Mouse (Mus musculus) embryonic facial prominence, embryonic 11.5 days (tissue): ENCODE measurements around the gene Sptan1. TPM values are rescaled to one million over a fixed set of nuclear protein-coding genes. Genes with fewer than 3 reads are reported as not detected.

Experiments used
- ATAC-seq: fragments of 200-750 bp; cut with Nextera tagmentation; replicated peaks from 2 replicates; pipeline ENCODE4 v1.8.0; 2017; ENCODE audit warnings: low read depth; ENCODE audit not compliant: insufficient number of reproducible peaks, low FRiP score, low TSS enrichment
- DNase-seq: peaks from one replicate; pipeline ENCODE4 v3.0.0-alpha.2; 2015; ENCODE audit warnings: low spot score
- H3K27ac ChIP-seq: fragments of 300-500 bp; sonication (generic); replicated peaks from 2 replicates; pipeline ENCODE4 v1.5.1; 2014; ENCODE audit warnings: mild to moderate bottlenecking, low read depth, low read length, control low read depth
- H3K27me3 ChIP-seq: fragments of 300-500 bp; sonication (generic); 2 replicates; pipeline ENCODE4 v1.6.1; 2014; ENCODE audit warnings: mild to moderate bottlenecking, low read length, moderate library complexity, mixed read lengths; ENCODE audit not compliant: control insufficient read depth, insufficient read depth
- H3K36me3 ChIP-seq: fragments of 300-500 bp; sonication (generic); replicated peaks from 2 replicates; pipeline ENCODE4 v1.6.1; 2014; ENCODE audit warnings: low read depth, mild to moderate bottlenecking, low read length, moderate library complexity, mixed read lengths; ENCODE audit not compliant: control insufficient read depth, insufficient read depth
- H3K4me1 ChIP-seq: fragments of 300-500 bp; sonication (generic); 2 replicates; pipeline ENCODE4 v1.6.1; 2014; ENCODE audit warnings: low read length, mixed read lengths; ENCODE audit not compliant: control insufficient read depth, insufficient read depth
- H3K4me2 ChIP-seq: fragments of 300-500 bp; sonication (generic); 2 replicates; pipeline ENCODE4 v1.6.1; 2014; ENCODE audit warnings: low read depth, mild to moderate bottlenecking, control low read depth, low read length, moderate library complexity
- H3K4me3 ChIP-seq: fragments of 300-500 bp; sonication (generic); 2 replicates; pipeline ENCODE4 v1.5.1; 2014; ENCODE audit warnings: low read depth, low read length, control low read depth
- H3K9ac ChIP-seq: fragments of 300-500 bp; sonication (generic); replicated peaks from 2 replicates; pipeline ENCODE4 v1.6.1; 2014; ENCODE audit warnings: mild to moderate bottlenecking, control low read depth, low read length
- H3K9me3 ChIP-seq: fragments of 300-500 bp; sonication (generic); replicated peaks from 2 replicates; pipeline ENCODE4 v1.6.1; 2016; ENCODE audit warnings: mild to moderate bottlenecking, low read length, inconsistent platforms, mixed read lengths; ENCODE audit not compliant: control insufficient read depth
- WGBS: fragments of 180-500 bp; shearing (Covaris S2); extraction: QIAGEN DNeasy Blood & Tissue Kit; methylation state at CpG from one replicate; pipeline ENCODE4 v1.1.7; 2014; 5-methylcytosine and 5-hydroxymethylcytosine counted together
- polyA plus RNA-seq: library from polyadenylated mRNA; unstranded; fragments of >200 nt; fragmentation: Nextera tagmentation; extraction: Ambion mirVana; gene quantifications from 2 replicates; pipeline ENCODE4 v1.2.1, GENCODE M21; 2014

Gene Sptan1
- polyA plus RNA-seq, 1 experiment from 2014 or later = 108 TPM

DNA sequence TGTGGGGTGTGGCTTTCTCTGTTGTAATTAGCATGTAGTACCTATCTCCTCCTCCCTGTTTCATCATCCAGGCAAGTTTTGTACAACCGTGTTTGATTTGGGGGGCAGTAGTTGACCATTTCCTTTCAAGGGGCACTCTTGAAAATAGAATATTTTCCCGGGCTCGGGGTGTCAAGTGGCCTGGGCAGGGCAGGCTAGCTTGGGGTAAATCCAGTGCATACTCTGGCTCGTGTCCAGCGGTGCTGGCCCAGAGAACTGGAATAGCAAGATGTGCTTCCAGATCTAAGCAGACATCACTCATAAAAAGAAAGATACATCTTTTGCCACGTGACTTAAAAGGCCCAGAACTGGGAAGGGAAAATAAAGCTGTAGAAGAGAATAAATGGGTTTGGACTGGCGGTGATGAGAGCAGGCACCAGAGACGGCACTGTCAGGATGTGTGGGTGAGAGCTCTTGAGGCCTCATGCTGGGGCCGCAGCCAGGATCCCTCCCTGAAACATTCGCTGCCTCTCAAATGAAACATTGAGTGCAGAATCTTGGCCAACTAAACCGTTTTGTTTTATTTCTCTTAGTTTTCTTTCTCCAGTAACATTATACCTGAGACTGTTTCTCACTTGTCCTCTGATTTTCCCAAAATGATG, 49.1 kb downstream of the Sptan1 start:
- no peak for ATAC-seq

DNA sequence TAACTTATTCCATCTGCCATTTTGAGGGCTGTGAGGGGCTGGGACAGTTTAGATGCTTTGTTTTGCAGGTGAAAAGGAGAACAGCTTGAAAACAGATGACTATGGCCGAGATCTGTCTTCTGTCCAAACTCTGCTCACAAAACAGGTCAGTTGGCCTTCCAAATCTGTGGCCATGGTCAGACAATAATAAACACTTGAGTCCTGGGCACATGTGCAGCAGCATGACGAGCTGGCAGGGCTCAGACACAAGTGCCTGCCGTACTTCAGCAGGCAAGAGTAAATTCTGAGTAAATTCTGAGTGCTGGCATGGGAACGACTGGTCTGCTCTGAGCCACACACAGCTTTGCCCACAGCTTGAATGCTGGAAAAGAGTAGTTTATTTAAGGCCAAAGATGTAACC, 60.1 kb downstream of the Sptan1 start:
- H3K9ac ChIP-seq = no peak overlapping the region
- 85% methylated on average over 4 of the region's 4 CpGs for WGBS
- no peaks in the 10 kb centered on the region for H3K9me3 ChIP-seq
- H3K27ac ChIP-seq = no peak overlapping the region
- H3K4me2 ChIP-seq = no peak overlapping the region
- H3K4me3 ChIP-seq = no peak overlapping the region
- no peaks in the 10 kb centered on the region for H3K27me3 ChIP-seq
- H3K36me3 ChIP-seq = peaks cover 43% of the 10 kb centered on the region
- H3K4me1 ChIP-seq = no peaks in the 10 kb centered on the region
- DNase-seq (no peak), ATAC-seq (no peak)

More for the DNA sequence above, 49.1 kb downstream of the Sptan1 start:
- no peak overlapping the region for H3K4me2 ChIP-seq
- no peak overlapping the region for H3K27ac ChIP-seq
- no peak for DNase-seq
- no peak overlapping the region for H3K9ac ChIP-seq
- no peak overlapping the region for H3K4me3 ChIP-seq
- peaks cover 25% of the 10 kb centered on the region for H3K36me3 ChIP-seq
- no peaks in the 10 kb centered on the region for H3K9me3 ChIP-seq
- WGBS = 91% methylated on average over 11 of the region's 11 CpGs
- no peaks in the 10 kb centered on the region for H3K4me1 ChIP-seq
- H3K27me3 ChIP-seq = no peaks in the 10 kb centered on the region

DNA sequence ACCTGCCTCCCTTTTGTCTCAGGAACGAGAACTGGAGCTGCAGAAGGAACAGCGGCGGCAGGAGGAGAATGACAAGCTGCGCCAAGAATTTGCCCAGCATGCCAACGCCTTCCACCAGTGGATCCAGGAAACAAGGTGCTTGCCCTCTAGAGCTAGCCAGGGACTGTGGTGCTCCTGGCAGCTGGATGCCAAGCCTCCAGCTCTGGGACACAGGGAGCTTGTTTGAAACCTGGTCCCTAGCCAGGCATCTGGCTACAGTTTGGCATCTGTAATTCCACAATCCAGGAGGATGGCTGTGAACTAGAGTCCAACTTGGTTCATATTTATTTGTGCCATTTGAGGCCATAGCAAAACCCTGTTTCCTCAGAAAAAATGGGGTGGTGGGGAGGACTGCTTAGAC, 61.6 kb downstream of the Sptan1 start:
- H3K4me1 ChIP-seq = no peaks in the 10 kb centered on the region
- H3K4me3 ChIP-seq = no peak overlapping the region
- H3K27me3 ChIP-seq = no peaks in the 10 kb centered on the region
- H3K27ac ChIP-seq = no peak overlapping the region
- WGBS = 100% methylated on average over 5 of the region's 5 CpGs
- no peak for DNase-seq
- H3K36me3 ChIP-seq = peaks cover 45% of the 10 kb centered on the region
- H3K4me2 ChIP-seq = no peak overlapping the region
- no peaks in the 10 kb centered on the region for H3K9me3 ChIP-seq
- ATAC-seq = no peak
- H3K9ac ChIP-seq = no peak overlapping the region

DNA sequence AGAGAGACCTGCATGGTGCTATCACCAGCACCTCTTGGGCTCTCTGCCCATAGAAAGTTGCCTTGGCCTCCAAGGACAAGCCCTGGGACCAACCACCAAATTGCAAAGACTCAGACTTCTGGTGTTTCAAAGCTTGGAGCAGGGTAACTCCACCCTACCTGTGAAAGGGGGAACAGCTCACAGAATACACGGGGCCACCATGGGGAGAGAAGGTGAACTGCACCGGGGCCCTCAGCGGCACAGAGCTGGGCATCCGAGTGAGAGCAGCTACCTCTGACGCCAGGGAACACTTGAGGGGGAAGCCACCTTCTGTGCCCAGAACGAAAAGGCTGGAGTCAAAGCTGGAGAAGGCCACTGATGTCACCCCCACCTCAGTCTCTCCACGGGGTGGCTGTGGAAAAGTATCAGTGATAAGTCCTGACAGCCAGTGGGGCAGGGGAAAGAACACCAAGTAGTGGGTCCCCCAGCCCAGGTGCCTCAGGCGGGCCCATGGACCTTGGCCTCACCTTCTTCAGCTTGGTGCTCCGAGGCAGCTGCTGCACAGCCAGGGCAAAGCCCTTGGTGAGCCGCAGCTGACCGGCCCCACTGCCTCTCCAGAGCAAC, 67.0 kb downstream of the Sptan1 start:
- H3K27ac ChIP-seq = no peak overlapping the region
- 69% methylated on average over 11 of the region's 11 CpGs for WGBS
- H3K36me3 ChIP-seq = peaks cover 23% of the 10 kb centered on the region

DNA sequence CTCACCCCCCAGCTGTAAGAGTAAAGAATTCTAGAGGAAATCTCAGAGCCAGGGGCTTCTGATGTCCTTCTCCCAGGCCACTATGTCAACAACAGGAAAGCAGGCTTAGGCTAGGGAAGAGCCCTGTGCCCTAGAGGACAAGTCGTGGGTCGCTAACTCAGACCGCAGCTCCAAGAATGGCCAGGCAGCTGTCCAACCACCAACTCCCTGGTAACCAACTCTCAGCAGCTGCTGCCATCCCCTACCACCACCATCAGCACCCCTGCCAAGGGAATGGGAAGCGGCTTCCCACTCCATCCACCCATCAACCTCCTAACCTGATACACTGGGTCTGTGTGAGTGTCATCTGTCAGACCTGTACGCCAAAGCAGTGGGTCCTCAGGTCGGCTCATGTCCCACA, 67.6 kb downstream of the Sptan1 start:
- H3K4me1 ChIP-seq = no peaks in the 10 kb centered on the region
- H3K4me2 ChIP-seq = no peak overlapping the region
- DNase-seq (no peak), ATAC-seq (no peak)
- WGBS = 79% methylated on average over 6 of the region's 6 CpGs
- H3K36me3 ChIP-seq = peaks cover 22% of the 10 kb centered on the region
- H3K27me3 ChIP-seq = no peaks in the 10 kb centered on the region
- no peak overlapping the region for H3K4me3 ChIP-seq
- no peak overlapping the region for H3K27ac ChIP-seq
- H3K9me3 ChIP-seq = no peaks in the 10 kb centered on the region
- H3K9ac ChIP-seq = no peak overlapping the region

More for the DNA sequence above, 67.0 kb downstream of the Sptan1 start:
- H3K27me3 ChIP-seq = no peaks in the 10 kb centered on the region
- DNase-seq = no peak
- H3K4me1 ChIP-seq = no peaks in the 10 kb centered on the region
- ATAC-seq = no peak
- H3K9me3 ChIP-seq = no peaks in the 10 kb centered on the region
- H3K4me3 ChIP-seq = no peak overlapping the region
- H3K9ac ChIP-seq = no peak overlapping the region
- no peak overlapping the region for H3K4me2 ChIP-seq

DNA sequence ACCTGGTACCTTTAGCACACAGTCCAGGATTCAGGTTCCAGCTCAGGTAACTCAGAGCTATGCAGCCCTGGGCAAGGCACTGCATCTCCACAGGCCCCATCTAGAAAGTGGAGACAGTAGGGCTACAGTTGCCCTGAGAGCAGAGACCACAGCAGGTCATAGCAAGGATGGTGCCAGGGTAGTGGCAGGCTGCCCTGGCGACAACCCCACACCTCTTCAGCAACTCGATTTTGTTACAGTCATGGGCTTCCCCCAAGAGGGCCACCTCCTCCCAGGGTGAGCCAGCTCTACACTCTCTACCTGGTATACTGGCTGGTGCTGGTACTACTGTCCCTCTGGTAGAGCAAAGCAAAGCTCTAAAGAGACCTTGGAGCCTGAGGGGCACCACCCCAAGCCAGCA, 72.4 kb downstream of the Sptan1 start:
- WGBS = 86% methylated on average over 2 of the region's 2 CpGs

DNA sequence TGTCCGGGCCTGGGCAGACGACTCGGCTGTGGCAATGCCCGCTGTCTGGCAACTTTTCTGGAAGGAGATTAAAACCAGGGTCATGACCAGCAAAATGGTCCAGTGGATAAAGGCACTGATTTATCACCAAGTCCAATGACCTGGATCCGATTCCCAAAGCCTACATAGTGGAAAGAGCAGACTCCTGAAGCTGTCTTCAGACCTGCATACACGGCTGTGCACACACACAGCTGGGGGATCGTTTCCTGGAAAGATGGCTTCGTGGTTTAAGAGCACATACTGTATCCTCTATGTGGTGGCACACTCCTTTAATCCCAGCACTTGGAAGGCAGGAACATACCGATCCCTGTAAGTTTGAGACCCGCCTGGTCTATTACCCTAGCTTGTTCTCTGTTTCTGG, 73.0 kb downstream of the Sptan1 start:
- H3K9ac ChIP-seq = no peak overlapping the region
- no peak overlapping the region for H3K4me2 ChIP-seq
- no peaks in the 10 kb centered on the region for H3K27me3 ChIP-seq
- no peaks in the 10 kb centered on the region for H3K4me1 ChIP-seq
- H3K36me3 ChIP-seq = no peaks in the 10 kb centered on the region
- H3K9me3 ChIP-seq = no peaks in the 10 kb centered on the region
- ATAC-seq = no peak
- DNase-seq = no peak
- H3K4me3 ChIP-seq = no peak overlapping the region
- 93% methylated on average over 10 of the region's 10 CpGs for WGBS
- H3K27ac ChIP-seq = no peak overlapping the region

More for the DNA sequence above, 72.4 kb downstream of the Sptan1 start:
- ATAC-seq = no peak
- DNase-seq = no peak
- Histone ChIP-seq H3K4me2 (no peak overlapping the region), H3K4me3 (no peak overlapping the region), H3K4me1 (no peaks in the 10 kb centered on the region), H3K9me3 (no peaks in the 10 kb centered on the region), H3K9ac (no peak overlapping the region), H3K36me3 (no peaks in the 10 kb centered on the region), H3K27me3 (no peaks in the 10 kb centered on the region), H3K27ac (no peak overlapping the region)

DNA sequence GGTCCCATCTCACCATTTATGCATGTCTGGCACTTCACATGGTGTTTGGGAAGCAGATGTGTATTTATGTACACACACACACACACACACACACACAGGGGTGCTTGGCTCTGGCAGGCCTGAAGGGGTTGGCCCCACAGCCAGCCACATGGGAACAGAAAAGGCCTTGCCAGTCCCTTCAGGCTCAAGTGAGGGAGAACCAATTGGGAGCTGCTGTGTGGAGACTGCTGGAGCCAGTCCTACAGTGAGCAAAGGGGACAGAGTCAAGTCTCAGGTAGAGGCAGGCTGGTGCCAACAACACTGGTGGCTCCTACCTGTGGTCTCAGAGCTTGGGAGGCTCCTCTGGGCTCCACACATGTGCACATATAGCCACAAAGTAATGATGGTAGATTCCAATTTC, 74.3 kb downstream of the Sptan1 start:
- Histone ChIP-seq H3K4me3 (no peak overlapping the region), H3K9ac (no peak overlapping the region), H3K27me3 (no peaks in the 10 kb centered on the region), H3K9me3 (no peaks in the 10 kb centered on the region), H3K4me2 (no peak overlapping the region), H3K36me3 (no peaks in the 10 kb centered on the region), H3K27ac (no peak overlapping the region), H3K4me1 (no peaks in the 10 kb centered on the region)
- DNase-seq (no peak), ATAC-seq (no peak)
